Mouse (Mus musculus) T-helper 2 cell (primary cell): ENCODE data around the gene Wdr82.
"Not testable (repeated sequence)": the region's sequence is repeated elsewhere in the genome, so short reads cannot be mapped to it uniquely, and the experiment has no call there.

ENCODE experiments used
- in situ Hi-C: fragments of 300-600 bp; cut with MboI, MseI; formaldehyde crosslinking; loops from one replicate; pipeline ENCODE4 v1.15.1; 2025; ENCODE audit warnings: high pct_unique_total_duplicates

Gene Wdr82

GRCm38 (mm10) chr9:106166709-106167108, 4.0 kb upstream of the Wdr82 start:
- in situ Hi-C loops = no loop called here

DNA sequence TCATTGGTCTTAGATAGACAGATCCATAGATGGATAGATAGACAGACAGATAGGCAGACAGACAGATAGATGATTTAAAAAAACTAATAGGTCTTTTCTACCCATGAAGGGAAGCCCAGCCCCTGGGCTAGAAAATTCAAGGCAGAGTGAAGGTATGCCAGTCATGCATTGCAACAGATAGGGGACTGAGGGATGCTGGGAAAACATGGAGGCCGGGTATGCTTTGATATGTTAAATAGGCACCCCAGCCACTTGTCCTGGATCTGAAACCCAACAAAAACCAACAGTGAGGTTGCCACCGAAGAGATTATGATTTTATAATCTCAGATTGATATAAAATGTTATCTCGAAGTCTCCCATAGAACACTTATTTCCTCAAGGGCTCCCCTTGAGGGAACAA, 3.5 kb upstream of the Wdr82 start:
- in situ Hi-C loops = no loop called here

DNA sequence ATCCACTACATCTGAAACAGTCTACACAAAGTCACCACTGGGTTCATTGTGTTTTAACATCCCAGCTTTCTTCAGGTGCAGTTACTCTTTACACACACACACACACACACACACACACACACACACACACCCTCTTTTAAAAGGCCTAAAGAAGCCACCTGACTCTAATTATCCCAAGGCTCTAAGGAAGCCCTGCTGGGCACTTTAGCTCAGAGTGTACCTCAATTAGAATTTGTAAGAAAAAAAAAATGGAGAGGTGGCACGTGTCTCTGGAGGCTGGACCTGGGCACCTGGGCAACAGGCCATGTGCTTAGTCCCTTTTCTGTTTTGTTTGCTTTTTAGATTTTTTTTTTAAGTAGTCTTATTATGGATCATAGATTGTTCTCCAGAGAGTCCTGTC, 3.0 kb upstream of the Wdr82 start:
- in situ Hi-C loops = no loop called here

- in situ Hi-C loops = not testable (repeated sequence)
Observed at GRCm38 (mm10) chr9:106169006-106169405, 1.7 kb upstream of the Wdr82 start.

GRCm38 (mm10) chr9:106169917-106170316, 811 bp upstream of the Wdr82 start:
- in situ Hi-C loops = no loop called here

GRCm38 (mm10) chr9:106171346-106172158, 824 bp downstream of the Wdr82 start:
- in situ Hi-C loops = no loop called here

GRCm38 (mm10) chr9:106172527-106172926, 1.8 kb downstream of the Wdr82 start:
- in situ Hi-C loops = no loop called here

DNA sequence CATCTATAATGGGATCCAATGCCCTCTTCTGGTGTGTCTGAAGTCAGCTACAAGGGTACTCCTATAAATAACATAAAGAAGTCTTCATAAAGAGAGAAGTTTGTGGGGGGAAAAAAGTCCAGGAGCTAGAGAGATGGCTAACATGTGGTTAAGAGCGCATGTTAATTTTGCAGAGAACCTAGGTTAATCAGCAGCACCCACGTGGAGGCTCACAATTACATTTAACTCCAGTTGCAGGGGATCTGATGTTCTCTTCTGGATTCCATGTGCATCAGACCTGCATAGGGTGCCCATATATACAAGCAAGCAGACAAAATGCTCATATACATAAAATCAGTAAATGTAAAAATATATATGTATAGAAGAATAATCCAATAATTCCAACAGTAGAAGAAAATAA, 2.6 kb downstream of the Wdr82 start:
- in situ Hi-C loops = no loop called here

DNA sequence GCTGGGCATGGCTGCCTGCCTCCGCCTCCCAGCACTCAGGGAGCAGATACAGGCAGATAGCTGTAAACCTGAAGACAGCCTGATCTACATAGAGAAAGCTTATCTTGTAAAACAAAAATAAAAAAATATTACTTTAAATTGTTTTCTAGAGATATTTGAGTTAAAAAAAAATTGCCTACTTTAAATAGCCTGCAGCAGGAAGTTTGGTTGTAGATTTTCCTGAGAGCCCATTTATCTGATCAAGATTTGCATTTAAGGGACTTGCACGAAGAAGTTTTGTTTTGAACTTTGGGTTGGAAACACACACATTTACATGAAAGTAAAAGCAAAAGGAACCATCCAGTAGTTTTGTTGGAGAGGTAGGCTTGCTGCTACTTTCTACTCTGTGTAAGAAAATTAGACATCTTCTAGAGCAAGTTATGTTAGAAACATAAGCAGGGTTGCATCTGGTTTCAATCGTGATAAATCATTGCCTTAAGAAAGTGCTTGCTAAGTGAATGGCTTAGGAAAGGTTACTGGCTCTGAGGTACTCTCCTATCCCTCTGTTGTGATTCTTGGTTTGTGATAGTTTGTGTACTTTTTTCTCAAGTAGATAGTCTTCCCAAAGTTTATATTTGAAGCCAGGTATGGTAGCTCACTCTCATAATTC, 4.9 kb downstream of the Wdr82 start:
- in situ Hi-C loops = no loop called here

- in situ Hi-C loops = no loop called here
Observed at GRCm38 (mm10) chr9:106176769-106177168, 6.0 kb downstream of the Wdr82 start.

GRCm38 (mm10) chr9:106177799-106178198, 7.1 kb downstream of the Wdr82 start:
- in situ Hi-C loops = no loop called here

- in situ Hi-C loops = no loop called here
Observed at GRCm38 (mm10) chr9:106179454-106179853, 8.7 kb downstream of the Wdr82 start.

DNA sequence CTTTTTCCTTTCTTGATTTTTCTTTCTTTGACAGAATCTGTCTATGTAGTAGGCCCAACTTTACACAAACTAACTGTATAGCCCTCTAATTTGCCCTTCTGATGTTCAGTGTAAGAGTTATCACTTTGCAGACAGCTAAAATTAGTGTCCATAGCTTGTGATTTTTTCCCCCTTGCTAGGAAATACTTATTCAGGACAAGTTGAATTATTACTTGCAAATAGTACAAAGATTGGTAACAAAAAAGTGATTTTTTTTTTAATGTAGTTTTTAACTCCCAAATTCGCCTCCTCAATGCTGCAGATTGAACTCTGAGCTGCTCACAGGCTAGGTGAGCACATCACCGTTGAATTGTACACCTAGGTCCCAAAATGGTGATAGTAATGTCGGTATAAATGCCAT, 9.2 kb downstream of the Wdr82 start:
- in situ Hi-C loops = no loop called here

DNA sequence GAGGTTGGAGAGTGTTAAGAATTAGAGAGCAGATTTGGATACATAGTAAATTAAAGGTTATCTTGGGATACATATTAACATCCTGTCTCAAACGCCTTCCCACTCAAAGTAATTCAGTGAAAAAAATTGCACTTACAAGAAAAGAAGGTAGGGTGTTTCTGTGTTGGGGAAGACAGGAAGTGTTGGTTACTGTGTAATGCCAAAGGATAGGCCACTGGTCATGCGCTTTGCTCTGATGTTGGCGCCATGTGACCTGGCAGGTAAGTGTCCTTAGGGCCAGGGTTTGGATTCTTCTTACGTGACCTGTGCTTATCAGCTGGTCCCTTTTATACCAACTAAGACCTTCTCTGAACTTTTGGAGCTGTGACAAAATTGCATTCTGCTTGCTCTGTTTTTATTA, 11.4 kb downstream of the Wdr82 start:
- in situ Hi-C loops = no loop called here

DNA sequence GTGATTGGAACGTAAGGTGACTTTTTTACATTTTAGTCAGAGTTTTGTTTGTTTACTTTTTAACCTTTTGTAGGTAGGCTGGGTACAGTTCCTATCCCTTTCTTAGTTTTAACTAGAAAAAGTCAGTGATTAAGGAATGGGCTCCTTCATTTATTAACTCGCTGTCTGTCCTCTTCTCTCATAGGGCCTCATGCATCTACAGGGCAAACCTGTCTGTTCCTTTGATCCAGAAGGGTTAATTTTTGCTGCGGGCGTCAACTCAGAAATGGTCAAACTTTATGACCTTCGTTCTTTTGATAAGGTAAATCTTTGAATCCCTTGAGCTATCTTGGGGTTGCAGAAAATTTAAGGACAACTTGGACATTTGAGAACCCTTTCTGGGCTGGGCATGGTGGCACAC, 13.3 kb downstream of the Wdr82 start:
- in situ Hi-C loops = no loop called here

GRCm38 (mm10) chr9:106191355-106191754, 20.6 kb downstream of the Wdr82 start:
- in situ Hi-C loops = no loop called here

- in situ Hi-C loops = no loop called here
Observed at GRCm38 (mm10) chr9:106192024-106192423, 21.3 kb downstream of the Wdr82 start.

DNA sequence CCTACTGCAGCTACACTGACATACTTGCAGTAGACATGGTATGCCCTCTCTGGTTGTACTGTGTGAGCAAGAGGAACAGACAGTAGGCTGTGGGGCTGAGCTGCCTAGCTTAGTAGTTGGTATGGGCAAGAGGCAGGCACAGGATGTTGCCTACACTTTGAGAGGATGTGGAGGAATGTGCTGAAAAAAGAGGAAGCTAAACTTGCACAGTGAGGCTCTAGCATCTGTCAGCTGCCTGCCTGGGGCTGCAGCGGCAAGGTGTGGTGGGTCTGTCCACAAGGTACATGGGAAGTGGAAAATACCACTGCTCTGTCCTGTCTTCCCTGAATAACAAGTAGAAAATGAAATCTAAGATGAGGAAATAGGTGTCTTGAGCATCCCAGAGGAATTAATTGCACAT, 22.3 kb downstream of the Wdr82 start:
- in situ Hi-C loops = no loop called here

DNA sequence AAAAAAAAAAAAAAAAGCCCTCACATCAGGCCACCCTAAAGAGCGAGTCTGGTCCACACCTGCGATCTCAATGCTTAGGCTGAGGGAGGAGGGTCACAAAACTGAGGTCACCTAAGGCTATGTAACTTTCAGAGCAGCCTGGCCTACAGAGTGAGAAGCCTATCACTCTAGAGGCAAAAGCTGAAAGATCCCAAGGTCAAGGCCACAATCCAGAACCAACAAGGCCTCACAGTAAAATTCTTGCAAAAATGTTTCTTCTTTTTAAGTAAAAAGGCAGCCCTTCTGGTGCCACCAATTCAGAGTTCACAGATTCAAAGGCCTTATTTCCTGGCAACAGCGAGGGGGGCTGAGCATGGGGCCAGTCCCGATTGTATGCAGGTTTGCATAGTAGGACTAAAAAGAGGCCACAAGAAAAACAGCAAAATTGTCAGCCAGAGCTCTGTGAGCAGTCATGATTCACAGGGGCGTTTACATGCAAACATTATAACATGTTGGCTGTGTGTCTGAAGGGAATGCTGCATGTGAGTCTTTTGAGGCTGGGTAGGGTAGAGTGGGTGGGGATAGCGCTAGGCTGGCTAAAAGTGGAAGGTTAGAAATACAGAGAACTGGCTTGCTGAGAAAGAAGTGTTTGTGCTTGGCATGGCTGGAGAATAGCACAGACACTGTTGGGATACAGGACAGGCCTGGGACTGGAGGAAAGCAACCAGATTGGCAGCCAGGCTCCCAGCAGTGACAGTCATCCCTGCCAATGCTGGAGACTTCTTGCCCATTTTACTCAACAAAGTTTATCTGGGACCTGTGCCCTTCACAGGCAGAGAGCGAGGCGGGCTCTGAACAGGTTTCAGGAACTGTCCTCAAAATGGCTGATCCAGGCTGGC, 23.4 kb downstream of the Wdr82 start:
- in situ Hi-C loops = no loop called here

- in situ Hi-C loops = no loop called here
Observed at GRCm38 (mm10) chr9:106195693-106196092, 25.0 kb downstream of the Wdr82 start.

DNA sequence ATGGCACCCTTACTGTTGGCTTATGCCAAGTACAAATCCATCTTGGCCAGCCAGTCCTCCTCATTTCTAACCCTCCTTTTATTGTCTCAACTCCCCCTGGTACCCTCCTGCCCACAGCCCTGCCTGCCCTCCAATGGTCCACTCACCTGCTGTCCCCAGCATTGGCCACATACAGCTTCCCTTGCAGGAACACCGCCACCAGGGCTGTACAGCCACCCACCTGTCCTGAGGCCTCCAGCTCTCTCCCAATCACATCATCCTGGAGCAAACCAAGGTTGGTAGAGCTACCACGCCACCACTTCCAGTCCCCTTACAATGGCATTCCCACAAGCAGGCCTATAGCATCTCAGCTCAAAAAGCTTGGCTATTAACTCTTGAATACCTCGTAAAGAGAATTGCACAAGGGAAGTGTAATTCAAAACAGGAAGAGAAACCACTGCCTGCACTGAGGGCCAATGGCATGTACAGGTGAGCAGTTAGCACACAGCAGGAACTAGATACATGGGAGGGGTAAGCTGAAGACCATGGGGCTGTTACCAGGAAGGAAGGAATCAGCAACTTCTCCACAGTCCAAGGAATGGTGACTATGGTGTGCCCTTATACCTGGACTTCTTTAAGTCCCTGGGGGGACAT, 26.5 kb downstream of the Wdr82 start:
- in situ Hi-C loops = no loop called here

- in situ Hi-C loops = no loop called here
Observed at GRCm38 (mm10) chr9:106197732-106198131, 27.0 kb downstream of the Wdr82 start.
